Mouse (Mus musculus) hematopoietic stem cell, adult 5-6 weeks (primary cell): ENCODE measurements at regions not wholly inside any gene's neighbourhood (a gene's known extent, or its start where the extent isn't known, plus 50 kb on each side); places are given as distances from the start of the nearest gene placed in this dataset.

ENCODE experiments used
- ATAC-seq, 2 experiments: fragments of 125-278 bp in 1 of 2; replicated peaks in 1 of 2; 2 replicates each; pipeline ENCODE4 v1.8.0; 2016 to 2017; ENCODE audit warnings: inconsistent platforms in 2 of 2, mild to moderate bottlenecking in 2 of 2, moderate number of reproducible peaks in 2 of 2, low read depth in 1 of 2, moderate TSS enrichment in 1 of 2; ENCODE audit not compliant: low FRiP score in 2 of 2, poor library complexity in 2 of 2, severe bottlenecking in 2 of 2, insufficient read depth in 1 of 2, low TSS enrichment in 1 of 2

- ATAC-seq, result 0 out of 4 replicates have a peak, but pooled peaks of 1 of the 2 experiments have one; percentile 27
Measured at GRCm38 (mm10) chr4:9218380-9218779, 979.5 kb upstream of the Car8 start.

- no peak for ATAC-seq
Measured at GRCm38 (mm10) chr4:9208606-9209005, 969.8 kb upstream of the Car8 start.

GRCm38 (mm10) chr4:9200012-9200411 is 961.2 kb upstream of the Car8 start:
- no peak for ATAC-seq

- ATAC-seq, result no peak
Measured at GRCm38 (mm10) chr4:9196435-9196834, 957.6 kb upstream of the Car8 start.

GRCm38 (mm10) chr4:9193121-9193520 is 954.3 kb upstream of the Car8 start:
- ATAC-seq, result no peak

- no peak for ATAC-seq
Measured at GRCm38 (mm10) chr4:9185156-9185875, 946.5 kb upstream of the Car8 start.

GRCm38 (mm10) chr4:9184451-9185121 is 945.7 kb upstream of the Car8 start:
- peak; percentile 7 to 29; a peak in 2 of 4 replicates for ATAC-seq

- ATAC-seq, result no peak
Measured at GRCm38 (mm10) chr4:9174365-9174764, 935.5 kb upstream of the Car8 start.

GRCm38 (mm10) chr4:9162374-9162773 is 923.5 kb upstream of the Car8 start:
- no peak for ATAC-seq

GRCm38 (mm10) chr4:9161814-9162133 is 922.9 kb upstream of the Car8 start:
- no peak for ATAC-seq

- ATAC-seq, result no peak
Measured at GRCm38 (mm10) chr4:9161068-9161813, 922.4 kb upstream of the Car8 start.

GRCm38 (mm10) chr4:9147732-9148131 is 908.9 kb upstream of the Car8 start:
- ATAC-seq, result no peak

GRCm38 (mm10) chr4:9144226-9145215 is 905.7 kb upstream of the Car8 start:
- ATAC-seq, result no peak

GRCm38 (mm10) chr4:9143087-9143486 is 904.2 kb upstream of the Car8 start:
- no peak for ATAC-seq

- ATAC-seq, result no peak
Measured at GRCm38 (mm10) chr4:9141946-9142683, 903.3 kb upstream of the Car8 start.

GRCm38 (mm10) chr4:9140691-9141090 is 901.9 kb upstream of the Car8 start:
- no peak for ATAC-seq

- no peak for ATAC-seq
Measured at GRCm38 (mm10) chr4:9136657-9137056, 897.8 kb upstream of the Car8 start.
